Mouse (Mus musculus) intestine, postnatal 0 days (tissue): ENCODE data around the gene Cep131. TPM values are rescaled to one million over a fixed set of nuclear protein-coding genes. Genes with fewer than 3 reads are reported as not detected.

Source experiments
- ATAC-seq: fragments of 200-750 bp; cut with Nextera tagmentation; 2 replicates; pipeline ENCODE4 v1.8.0; 2017; ENCODE audit warnings: mild to moderate bottlenecking, moderate TSS enrichment, moderate library complexity
- H3K27ac ChIP-seq: fragments of 300-500 bp; sonication (generic); 2 replicates; pipeline ENCODE4 v1.5.1; 2014; ENCODE audit warnings: mild to moderate bottlenecking, low read depth, low read length, moderate library complexity
- H3K27me3 ChIP-seq: fragments of 300-500 bp; sonication (generic); replicated peaks from 2 replicates; pipeline ENCODE4 v1.6.1; 2014; ENCODE audit warnings: low read length, mixed read lengths; ENCODE audit not compliant: control insufficient read depth, insufficient read depth
- H3K36me3 ChIP-seq: fragments of 300-500 bp; sonication (generic); 2 replicates; pipeline ENCODE4 v1.6.1; 2014; ENCODE audit warnings: mild to moderate bottlenecking, moderate library complexity; ENCODE audit not compliant: control insufficient read depth, insufficient read depth
- H3K4me1 ChIP-seq: fragments of 300-500 bp; sonication (generic); replicated peaks from 2 replicates; pipeline ENCODE4 v1.6.1; 2014; ENCODE audit warnings: antibody characterized with exemption, low read length, mixed read lengths; ENCODE audit not compliant: control insufficient read depth, insufficient read depth
- H3K4me2 ChIP-seq: fragments of 300-500 bp; sonication (generic); replicated peaks from 2 replicates; pipeline ENCODE4 v1.6.1; 2014; ENCODE audit warnings: low read depth, mild to moderate bottlenecking, moderate library complexity
- H3K4me3 ChIP-seq: fragments of 300-500 bp; sonication (generic); 2 replicates; pipeline ENCODE4 v1.5.1; 2014; ENCODE audit warnings: low read depth, low read length
- H3K9ac ChIP-seq: fragments of 300-500 bp; sonication (generic); 2 replicates; pipeline ENCODE4 v1.6.1; 2014; ENCODE audit warnings: mild to moderate bottlenecking, low read depth, low read length
- H3K9me3 ChIP-seq: fragments of 300-500 bp; sonication (generic); 2 replicates; pipeline ENCODE4 v1.6.1; 2016; ENCODE audit warnings: mixed run types; ENCODE audit not compliant: control insufficient read depth
- CTCF ChIP-seq: sonication (generic); IDR thresholded peaks from 2 replicates; pipeline ENCODE4 v1.5.1; 2016; ENCODE audit warnings: low read depth, mild to moderate bottlenecking, control low read depth, antibody characterized with exemption, moderate library complexity
- WGBS: fragments of 180-500 bp; shearing (Covaris S2); extraction: QIAGEN DNeasy Blood & Tissue Kit; methylation state at CpG from one replicate; pipeline ENCODE4 v1.1.7; 2014; 5-methylcytosine and 5-hydroxymethylcytosine counted together
- polyA plus RNA-seq: library from polyadenylated mRNA; unstranded; fragments of >200 nt; fragmentation: Nextera tagmentation; extraction: Ambion mirVana; gene quantifications from 2 replicates; pipeline ENCODE4 v1.2.1, GENCODE M21; 2015

Gene Cep131
- polyA plus RNA-seq, 1 experiment from 2014 or later: 4.8 TPM

- ATAC-seq: no peak
- 89% methylated on average over 12 of the region's 12 CpGs for WGBS
Measured at GRCm38 (mm10) chr11:120122126-120122525, 35.5 kb upstream of the Cep131 start.

GRCm38 (mm10) chr11:120120642-120121420, 34.2 kb upstream of the Cep131 start:
- Histone ChIP-seq H3K4me2 (no peak overlapping the region), H3K9ac (no peak overlapping the region), H3K36me3 (peaks cover 86% of the 10 kb centered on the region), H3K9me3 (no peaks in the 10 kb centered on the region), H3K4me1 (no peaks in the 10 kb centered on the region), H3K27ac (no peak overlapping the region), H3K4me3 (no peak overlapping the region), H3K27me3 (no peaks in the 10 kb centered on the region)
- ATAC-seq: peak; percentile 12; the same call in 1 of the 2 replicates
- 81% methylated on average over 17 of the region's 17 CpGs for WGBS
- peak; percentile 82 for TF ChIP-seq CTCF

More at GRCm38 (mm10) chr11:120122126-120122525, 35.5 kb upstream of the Cep131 start:
- Histone ChIP-seq H3K4me2 (no peak overlapping the region), H3K9ac (no peak overlapping the region), H3K9me3 (no peaks in the 10 kb centered on the region), H3K36me3 (peaks cover 87% of the 10 kb centered on the region), H3K4me1 (no peaks in the 10 kb centered on the region), H3K27me3 (no peaks in the 10 kb centered on the region), H3K4me3 (no peak overlapping the region), H3K27ac (no peak overlapping the region)
- TF ChIP-seq CTCF: no peak

DNA sequence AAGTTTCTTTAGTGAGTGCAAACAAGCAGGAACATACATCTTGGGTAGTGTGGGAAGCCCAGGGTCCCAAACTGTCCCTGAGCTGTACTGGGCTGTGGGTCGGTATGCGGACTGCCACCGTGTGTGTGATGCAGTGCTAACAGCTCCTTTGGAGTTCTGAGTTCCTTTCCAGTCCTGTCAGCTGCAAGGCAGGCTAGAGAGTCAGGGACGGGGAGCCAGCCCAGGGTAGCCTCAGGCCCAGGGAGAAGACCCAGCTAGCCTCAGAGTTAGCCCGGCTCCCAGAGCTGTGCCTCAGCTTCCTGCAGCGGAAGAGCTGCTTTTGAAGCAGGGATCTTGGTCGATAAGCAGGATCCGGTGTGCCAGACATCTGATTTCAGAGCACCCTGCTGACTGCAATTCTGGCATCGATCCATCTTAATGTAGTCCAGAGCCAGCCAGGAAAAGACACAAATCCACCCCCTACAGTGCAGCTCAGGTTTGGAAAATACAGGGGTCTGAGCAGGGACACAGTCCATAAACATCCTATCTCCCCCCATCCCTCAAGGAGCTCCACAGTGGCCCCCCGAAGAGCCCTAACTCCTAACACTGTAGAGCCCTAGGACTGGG, 33.4 kb upstream of the Cep131 start:
- no peak overlapping the region for H3K4me3 ChIP-seq
- no peaks in the 10 kb centered on the region for H3K27me3 ChIP-seq
- no peaks in the 10 kb centered on the region for H3K4me1 ChIP-seq
- no peak for TF ChIP-seq CTCF
- no peaks in the 10 kb centered on the region for H3K9me3 ChIP-seq
- H3K36me3 ChIP-seq: peaks cover 89% of the 10 kb centered on the region
- no peak overlapping the region for H3K27ac ChIP-seq
- no peak overlapping the region for H3K9ac ChIP-seq
- WGBS: 84% methylated on average over 10 of the region's 10 CpGs
- no peak overlapping the region for H3K4me2 ChIP-seq
- no peak for ATAC-seq

GRCm38 (mm10) chr11:120119108-120119507, 32.5 kb upstream of the Cep131 start:
- TF ChIP-seq CTCF: no peak
- H3K4me1 ChIP-seq: no peaks in the 10 kb centered on the region
- H3K9ac ChIP-seq: no peak overlapping the region
- 95% methylated on average over 7 of the region's 7 CpGs for WGBS
- peaks cover 89% of the 10 kb centered on the region for H3K36me3 ChIP-seq
- no peaks in the 10 kb centered on the region for H3K27me3 ChIP-seq
- no peaks in the 10 kb centered on the region for H3K9me3 ChIP-seq
- ATAC-seq: no peak
- H3K4me3 ChIP-seq: no peak overlapping the region
- H3K27ac ChIP-seq: no peak overlapping the region
- no peak overlapping the region for H3K4me2 ChIP-seq

GRCm38 (mm10) chr11:120117626-120118025, 31.0 kb upstream of the Cep131 start:
- TF ChIP-seq CTCF: no peak
- Histone ChIP-seq H3K9me3 (no peaks in the 10 kb centered on the region), H3K27ac (no peak overlapping the region), H3K9ac (no peak overlapping the region), H3K4me2 (no peak overlapping the region), H3K27me3 (no peaks in the 10 kb centered on the region), H3K36me3 (peaks cover 88% of the 10 kb centered on the region), H3K4me3 (no peak overlapping the region), H3K4me1 (no peaks in the 10 kb centered on the region)
- WGBS: 95% methylated on average over 2 of the region's 2 CpGs
- no peak for ATAC-seq

- peaks cover 81% of the 10 kb centered on the region for H3K36me3 ChIP-seq
- no peak overlapping the region for H3K27ac ChIP-seq
- H3K9ac ChIP-seq: no peak overlapping the region
- no peak overlapping the region for H3K4me2 ChIP-seq
- no peaks in the 10 kb centered on the region for H3K4me1 ChIP-seq
- H3K4me3 ChIP-seq: no peak overlapping the region
- 94% methylated on average over 21 of the region's 21 CpGs for WGBS
- no peak for ATAC-seq
- H3K9me3 ChIP-seq: no peaks in the 10 kb centered on the region
- TF ChIP-seq CTCF: no peak
- no peaks in the 10 kb centered on the region for H3K27me3 ChIP-seq
Measured at GRCm38 (mm10) chr11:120114488-120115215, 28.0 kb upstream of the Cep131 start.
